ENCODE assay signal across 21 mouse cellular contexts in the genomic region with DNA sequence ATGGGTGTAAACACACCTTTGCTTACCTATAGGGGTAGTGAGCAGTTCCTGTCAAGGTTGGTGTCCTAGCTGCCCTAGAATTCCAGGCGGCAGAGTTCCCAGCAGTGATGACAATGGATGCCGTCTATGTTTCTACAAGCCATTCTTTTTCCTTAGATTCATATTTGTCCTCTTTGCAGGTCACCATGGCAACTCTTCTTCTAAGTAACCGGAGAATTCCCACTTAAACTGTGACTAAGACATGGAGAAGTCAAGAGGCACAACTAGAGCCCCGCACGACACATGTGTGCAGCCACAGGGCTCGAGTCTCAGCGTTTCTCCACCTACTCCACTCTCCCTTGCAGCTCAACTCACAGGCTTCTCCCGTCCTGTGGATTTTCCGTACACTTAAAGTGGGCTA.
DNase-seq lines count a peak whose midpoint lies in the region; ATAC-seq lines count a peak whose summit lies in the region.
"Had no signal": no experiment of that assay in that cellular context is flagged by ENCODE, and none has a peak within 500 bp of the region (broad histone marks: within the 10 kb centered on the region; RNA-seq: fewer than 3 reads in every experiment).

No protein-coding gene starts in this region.

- ATAC-seq in frontal cortex, adult (ENCODE audit: low TSS enrichment): 0 out of 2 replicates have a peak, but pooled peaks have one; percentile 13
- ATAC-seq: activated CD4-positive, CD25-positive, alpha-beta regulatory T cell, adult 4 months; CD4-positive, CD25-positive, alpha-beta regulatory T cell, adult 4 months; forebrain, embryonic 14.5 days; forebrain, embryonic 16.5 days; Patski had no signal

- no peak for DNase-seq in frontal cortex, postnatal 25 days (ENCODE audit: low spot score in 2 of 2)
- DNase-seq in left cerebral cortex, postnatal 25 days (ENCODE audit: low spot score in 2 of 2): peak; percentile 16 to 53
- no peak for DNase-seq in left cerebral cortex, adult 8-10 months (ENCODE audit: low spot score in 2 of 2)
- DNase-seq in brain, adult 2 months (ENCODE audit: low read depth, low spot score): peak; percentile 59
- DNase-seq: adrenal gland, adult 8-10 months; adrenal gland, postnatal 14 days; adrenal gland, postnatal 36 days; B cell, adult 2 months; cerebellum, adult 11 months; cerebellum, adult 18-20 months; cerebellum, adult 8-10 months; cerebellum, adult 9-11 months; cerebellum, postnatal 14 days; cerebellum, postnatal 36 days; embryo, embryonic 11 days had no signal

- intact Hi-C loops in left cerebral cortex, postnatal 25 days (cut with DNase I): no loop called here

Comparison
In these comparisons a context has a peak if more than half of its experiments do, and no peak if none do; other contexts are left out.
1. DNase-seq: peak in left cerebral cortex, postnatal 25 days (2 of 2) and brain, adult 2 months (single experiment); none in frontal cortex, postnatal 25 days (0 of 2) and left cerebral cortex, adult 8-10 months (0 of 2).